Mouse (Mus musculus) cerebellum, adult 2 months (tissue): ENCODE results near the gene Hvcn1.

ENCODE experiments used
- CTCF ChIP-seq: fragments of 200-500 bp; IDR thresholded peaks from 2 replicates; pipeline ENCODE4 v1.5.1; 2011; ENCODE audit warnings: low read depth, mild to moderate bottlenecking, control low read depth, low read length, moderate library complexity, borderline replicate concordance; ENCODE audit not compliant: insufficient read depth
- POLR2A ChIP-seq: fragments of 200-500 bp; IDR thresholded peaks from 2 replicates; pipeline ENCODE4 v1.6.1; 2011; ENCODE audit warnings: low read length, control low read depth, borderline replicate concordance; ENCODE audit not compliant: insufficient read depth

DNA sequence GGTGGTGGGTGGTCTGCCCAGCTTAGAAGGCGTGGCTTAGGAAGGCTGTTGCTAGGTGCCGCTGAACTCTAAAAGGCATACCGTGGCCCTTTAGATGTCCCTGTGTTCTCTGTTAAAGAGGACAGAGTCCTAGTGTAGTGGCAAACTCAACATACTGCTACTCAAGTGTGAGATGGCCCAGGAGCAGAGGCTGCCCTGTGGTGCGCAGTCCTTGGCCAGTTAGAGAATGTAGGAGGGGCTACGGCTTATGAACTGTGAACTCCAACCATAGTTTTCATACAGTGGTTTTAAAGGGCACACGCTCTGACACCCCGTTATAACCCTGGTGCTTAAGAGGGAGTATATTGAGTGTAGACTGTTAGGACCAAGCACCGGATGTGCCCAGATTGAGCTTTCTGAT is 35.5 kb upstream of the Hvcn1 start:
- TF ChIP-seq CTCF (no peak), POLR2A (no peak)
